Mouse (Mus musculus) C2C12 (cell line): Measurements from ENCODE around the gene Limch1. TPM values are rescaled to one million over a fixed set of nuclear protein-coding genes. Genes with fewer than 3 reads are reported as not detected.

ENCODE experiments used
- H3K27me3 ChIP-seq: one replicate; pipeline ENCODE4 v1.6.1; 2011; ENCODE audit not compliant: control insufficient read depth, insufficient read depth, insufficient read length
- H3K36me3 ChIP-seq: one replicate; pipeline ENCODE4 v1.6.1; 2011; ENCODE audit not compliant: control insufficient read depth, insufficient read depth
- H3K4me3 ChIP-seq: one replicate; pipeline ENCODE4 v1.5.1; 2011; ENCODE audit warnings: mild to moderate bottlenecking, control low read depth; ENCODE audit not compliant: poor library complexity, insufficient read depth, severe bottlenecking
- H3K79me2 ChIP-seq: one replicate; pipeline ENCODE4 v1.6.1; 2011; ENCODE audit not compliant: control insufficient read depth, insufficient read depth
- H3K79me3 ChIP-seq: one replicate; pipeline ENCODE4 v1.6.1; 2011; ENCODE audit warnings: low read depth, control low read depth
- H3ac ChIP-seq: one replicate; pipeline ENCODE3; 2011; ENCODE audit warnings: low read depth; ENCODE audit not compliant: control insufficient read depth, insufficient read length
- CEBPB ChIP-seq: IDR thresholded peaks from one replicate; pipeline ENCODE4 v1.6.1; 2011; ENCODE audit warnings: low read depth, mild to moderate bottlenecking, control low read depth, moderate library complexity
- CTCF ChIP-seq: IDR thresholded peaks from one replicate; pipeline ENCODE4 v1.5.1; 2011; ENCODE audit not compliant: control insufficient read depth, insufficient read depth, insufficient read length
- FOSL1 ChIP-seq: IDR thresholded peaks from one replicate; pipeline ENCODE4 v1.8.0; 2011; ENCODE audit warnings: mild to moderate bottlenecking, low read length; ENCODE audit not compliant: poor library complexity, insufficient read depth, severe bottlenecking
- MAX ChIP-seq: IDR thresholded peaks from one replicate; pipeline ENCODE4 v1.6.1; 2011; ENCODE audit warnings: mild to moderate bottlenecking, control low read depth
- MYOD1 ChIP-seq: IDR thresholded peaks from one replicate; pipeline ENCODE4 v1.6.1; 2011; ENCODE audit warnings: low read depth; ENCODE audit not compliant: control insufficient read depth, insufficient read length
- MYOG ChIP-seq: IDR thresholded peaks from one replicate; pipeline ENCODE4 v1.6.1; 2011; ENCODE audit not compliant: control insufficient read depth, insufficient read length; ENCODE audit errors: extremely low read depth
- USF1 ChIP-seq: IDR thresholded peaks from one replicate; pipeline ENCODE4 v1.6.1; 2011; ENCODE audit warnings: low read depth, mild to moderate bottlenecking, control low read depth, moderate library complexity
- polyA plus RNA-seq: library from polyadenylated mRNA; unstranded; fragments of >200 nt; fragmentation: generic; extraction: Trizol; gene quantifications from one replicate; pipeline ENCODE4 v1.2.1, GENCODE M21; 2012; ENCODE audit warnings: missing spikeins

The Limch1 gene
- polyA plus RNA-seq, 1 experiment, result not detected

DNA sequence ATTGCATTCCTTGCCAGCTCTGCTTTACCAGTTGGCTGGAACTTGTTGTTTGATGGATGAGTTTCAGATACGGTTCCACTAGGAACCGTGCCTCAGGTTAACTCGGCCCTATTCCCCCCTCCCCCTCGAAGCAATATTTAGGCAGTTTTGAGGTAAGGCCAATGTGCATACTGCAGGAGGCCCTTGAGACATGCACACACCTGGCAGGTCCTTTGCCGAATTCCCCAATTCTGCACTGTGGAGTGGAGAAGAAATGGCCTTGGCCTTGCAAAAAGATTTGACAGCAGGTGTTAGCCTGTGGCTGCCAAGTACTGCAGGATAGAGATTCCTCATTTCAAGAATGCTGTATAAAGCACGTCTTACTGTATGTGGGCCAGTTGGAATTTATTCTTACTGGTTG is 45.5 kb downstream of the Limch1 start:
- TF ChIP-seq CTCF (no peak), MAX (no peak), FOSL1 (no peak), MYOD1 (no peak), CEBPB (no peak)
- Histone ChIP-seq H3K4me3 (no peak overlapping the region), H3K79me3 (no peaks in the 10 kb centered on the region), H3K36me3 (no peaks in the 10 kb centered on the region), H3K27me3 (no peaks in the 10 kb centered on the region), H3K79me2 (no peaks in the 10 kb centered on the region), H3ac (no peak overlapping the region)

DNA sequence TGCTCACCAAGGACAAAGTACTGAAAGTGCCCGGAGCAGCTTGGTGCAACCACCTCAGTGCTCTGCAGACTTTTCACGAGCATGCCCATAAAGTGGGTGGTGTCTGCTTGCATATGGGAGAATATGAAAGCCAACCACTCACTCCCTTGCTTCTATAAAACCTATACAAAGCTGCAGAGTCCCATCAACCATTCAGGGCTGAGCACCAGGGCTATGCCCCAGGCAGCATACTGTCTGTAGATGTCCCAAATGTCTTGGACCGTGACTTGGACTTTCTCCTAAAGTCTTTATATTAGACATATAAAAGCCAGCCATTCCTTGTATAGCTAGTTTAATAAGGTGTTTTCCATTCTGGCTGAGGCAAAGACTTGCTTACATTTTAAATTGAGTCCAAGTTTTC is 47.6 kb downstream of the Limch1 start:
- no peaks in the 10 kb centered on the region for H3K36me3 ChIP-seq
- no peaks in the 10 kb centered on the region for H3K79me3 ChIP-seq
- no peak overlapping the region for H3ac ChIP-seq
- H3K4me3 ChIP-seq, result no peak overlapping the region
- peaks cover 4% of the 10 kb centered on the region for H3K27me3 ChIP-seq
- H3K79me2 ChIP-seq, result no peaks in the 10 kb centered on the region
- TF ChIP-seq MYOG (no peak), CTCF (no peak), MYOD1 (no peak)

DNA sequence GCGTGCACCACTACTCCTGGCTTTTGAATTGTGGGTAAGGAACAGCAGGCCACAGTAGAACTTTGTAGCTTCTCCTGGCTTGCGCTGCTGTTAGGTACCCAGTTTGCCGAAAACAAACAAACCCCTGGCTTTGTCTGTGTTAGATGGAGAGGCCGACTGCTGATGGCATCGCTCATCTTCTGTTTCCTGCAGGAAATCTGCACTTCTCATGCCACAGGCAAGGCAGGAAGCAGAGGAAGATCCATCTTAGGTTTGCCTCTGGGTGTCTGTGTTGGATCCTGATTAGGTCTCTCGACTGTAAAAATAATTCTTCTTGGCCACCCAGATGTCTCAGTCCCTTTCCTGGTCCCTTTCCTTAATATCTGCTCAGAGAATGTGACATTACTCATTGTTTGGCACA is 51.7 kb downstream of the Limch1 start:
- no peaks in the 10 kb centered on the region for H3K79me3 ChIP-seq
- H3K79me2 ChIP-seq, result no peaks in the 10 kb centered on the region
- no peak overlapping the region for H3K4me3 ChIP-seq
- no peaks in the 10 kb centered on the region for H3K36me3 ChIP-seq
- TF ChIP-seq FOSL1, result no peak
- no peak for TF ChIP-seq MYOD1
- no peak for TF ChIP-seq CEBPB
- TF ChIP-seq USF1, result no peak
- TF ChIP-seq MYOG, result no peak
- TF ChIP-seq CTCF, result no peak
- TF ChIP-seq MAX, result no peak
- no peak overlapping the region for H3ac ChIP-seq
- H3K27me3 ChIP-seq, result peaks cover 20% of the 10 kb centered on the region

DNA sequence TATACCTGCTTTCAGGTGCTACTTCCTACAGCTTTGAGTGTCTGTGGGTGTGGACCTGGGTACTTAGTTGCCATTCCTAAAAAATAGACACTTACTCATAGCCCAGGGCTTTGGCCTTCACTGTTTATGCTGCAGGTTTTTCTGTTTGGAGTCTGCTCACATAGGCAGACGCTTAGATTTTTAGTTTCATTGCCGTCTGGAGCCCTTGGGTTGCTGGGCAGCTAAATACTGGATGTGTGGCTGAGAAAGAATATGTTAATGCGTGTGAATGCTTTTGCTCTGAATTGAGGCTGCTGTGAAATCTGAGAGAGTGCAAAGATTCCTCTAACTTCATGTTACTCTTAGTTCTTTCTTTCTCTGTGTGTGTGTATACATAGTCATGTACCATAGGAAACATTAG is 52.5 kb downstream of the Limch1 start:
- H3K36me3 ChIP-seq, result no peaks in the 10 kb centered on the region
- peaks cover 24% of the 10 kb centered on the region for H3K27me3 ChIP-seq
- no peak overlapping the region for H3ac ChIP-seq
- TF ChIP-seq FOSL1, result no peak
- no peak for TF ChIP-seq MYOD1
- no peak for TF ChIP-seq CEBPB
- TF ChIP-seq MAX, result no peak
- no peak for TF ChIP-seq CTCF
- no peak for TF ChIP-seq MYOG
- TF ChIP-seq USF1, result no peak
- no peaks in the 10 kb centered on the region for H3K79me3 ChIP-seq
- no peak overlapping the region for H3K4me3 ChIP-seq
- no peaks in the 10 kb centered on the region for H3K79me2 ChIP-seq

DNA sequence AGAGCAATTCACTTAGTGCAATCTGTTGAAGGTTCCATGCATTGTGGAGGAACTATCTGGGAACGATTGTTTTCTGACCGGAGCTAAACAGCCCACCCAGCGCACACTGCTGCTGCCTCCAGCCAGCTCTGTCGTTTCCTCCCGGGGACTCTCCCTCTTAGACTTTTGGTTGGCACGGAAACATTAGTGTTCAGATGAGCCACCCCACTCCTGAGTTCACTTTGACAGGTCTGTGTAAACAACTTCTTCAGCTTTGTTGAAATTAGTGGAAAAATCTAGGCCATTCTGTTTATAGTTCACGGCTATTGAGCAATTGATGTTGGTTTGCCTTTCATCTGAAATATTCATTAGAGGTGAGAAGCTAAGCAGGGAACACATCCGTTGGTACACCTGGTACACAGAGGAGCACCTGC is 53.0 kb downstream of the Limch1 start:
- Histone ChIP-seq H3K36me3 (no peaks in the 10 kb centered on the region), H3K4me3 (no peak overlapping the region), H3K79me3 (no peaks in the 10 kb centered on the region), H3ac (no peak overlapping the region), H3K27me3 (peaks cover 24% of the 10 kb centered on the region), H3K79me2 (no peaks in the 10 kb centered on the region)
- TF ChIP-seq USF1 (no peak), MAX (no peak), MYOG (no peak), CEBPB (no peak), MYOD1 (no peak), CTCF (no peak), FOSL1 (no peak)

DNA sequence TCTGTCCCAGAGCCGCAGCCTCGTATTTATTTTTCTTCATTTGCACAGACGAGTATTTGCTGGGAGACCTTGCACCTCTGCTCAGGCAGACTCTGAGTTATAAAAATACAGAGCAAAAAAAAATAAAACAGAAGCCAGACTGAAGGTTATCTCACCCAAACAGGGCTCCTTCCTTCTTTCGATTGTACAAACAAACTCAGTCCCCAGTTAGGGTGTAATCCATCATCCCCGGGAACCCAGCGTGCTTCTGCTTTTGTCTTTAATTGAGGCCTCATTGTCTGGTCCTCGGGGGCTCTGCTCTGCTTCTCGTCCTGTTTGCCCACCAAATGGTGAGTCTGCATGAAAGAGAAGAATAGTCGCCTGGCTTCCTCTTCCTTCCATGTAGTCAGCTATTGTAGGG is 54.6 kb downstream of the Limch1 start:
- no peak for TF ChIP-seq CEBPB
- no peak for TF ChIP-seq USF1
- TF ChIP-seq FOSL1, result no peak
- no peak for TF ChIP-seq MAX
- no peak for TF ChIP-seq MYOD1
- TF ChIP-seq MYOG, result no peak
- no peak for TF ChIP-seq CTCF
- Histone ChIP-seq H3ac (no peak overlapping the region), H3K36me3 (no peaks in the 10 kb centered on the region)

More for the DNA sequence above, 54.6 kb downstream of the Limch1 start:
- Histone ChIP-seq H3K79me2 (no peaks in the 10 kb centered on the region), H3K4me3 (no peak overlapping the region), H3K79me3 (no peaks in the 10 kb centered on the region), H3K27me3 (peaks cover 24% of the 10 kb centered on the region)
